Mouse (Mus musculus): Measurements from ENCODE around the gene Cadps2. TPM values are rescaled to one million over a fixed set of nuclear protein-coding genes. Genes with fewer than 3 reads are reported as not detected.

The Cadps2 gene
- total RNA-seq, 2 experiments from 2014 or later = 0.04 TPM; not detected in 1

DNA sequence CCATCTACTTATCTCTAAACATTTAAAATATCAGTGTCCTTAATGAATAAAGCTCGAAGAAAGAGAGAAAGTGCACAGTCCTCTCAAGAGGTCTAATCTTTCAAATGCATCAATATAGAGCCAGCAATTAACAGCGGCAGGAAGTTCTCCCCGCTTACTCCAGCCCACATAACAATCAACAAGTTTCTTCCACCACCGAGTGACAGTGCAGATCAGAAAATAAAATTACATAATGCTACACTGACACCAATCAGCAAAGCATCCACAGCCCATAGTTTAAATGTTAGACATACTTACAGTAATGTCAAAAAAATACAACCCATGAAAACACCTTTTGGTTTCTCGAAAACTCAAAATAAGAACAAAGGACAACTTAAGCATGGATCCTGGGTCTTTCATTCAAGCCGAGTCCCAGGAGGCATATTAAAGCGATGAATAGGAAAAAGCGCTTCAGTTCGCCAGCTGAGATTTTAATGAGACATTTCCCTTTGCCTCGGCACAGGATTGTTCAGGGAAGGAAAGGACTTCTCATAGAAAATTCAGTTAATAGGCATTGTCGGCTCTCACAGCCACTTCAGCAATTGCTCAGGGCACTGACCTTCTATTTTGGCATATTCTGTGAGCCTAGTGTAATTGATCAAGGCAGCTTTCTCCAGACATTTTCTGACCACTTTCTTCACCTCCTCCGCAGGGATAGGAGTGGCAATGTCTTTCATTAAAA lies 456.8 kb downstream of the Cadps2 start:
- no peak for ATAC-seq (ENCODE audit: poor library complexity, severe bottlenecking)

DNA sequence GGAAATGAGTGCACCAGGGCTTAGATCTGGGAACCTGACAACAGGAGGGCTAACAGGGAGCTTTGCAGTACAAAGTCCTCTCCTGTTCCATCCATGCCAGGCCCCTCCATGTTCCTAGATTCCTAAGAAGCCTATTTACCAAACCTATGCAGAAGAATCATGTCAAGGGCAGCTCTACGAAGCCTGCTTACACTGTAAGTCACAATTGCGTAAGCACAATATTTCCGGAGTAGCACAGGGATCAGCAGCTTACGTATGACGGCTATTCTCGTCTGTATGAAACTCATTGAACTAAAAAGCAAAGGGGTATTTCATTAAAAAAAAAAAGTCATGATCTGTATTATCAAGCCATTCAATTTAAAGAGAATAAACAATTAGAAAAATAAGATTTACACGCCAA lies 462.9 kb downstream of the Cadps2 start:
- ATAC-seq (ENCODE audit: poor library complexity, severe bottlenecking) = no peak

DNA sequence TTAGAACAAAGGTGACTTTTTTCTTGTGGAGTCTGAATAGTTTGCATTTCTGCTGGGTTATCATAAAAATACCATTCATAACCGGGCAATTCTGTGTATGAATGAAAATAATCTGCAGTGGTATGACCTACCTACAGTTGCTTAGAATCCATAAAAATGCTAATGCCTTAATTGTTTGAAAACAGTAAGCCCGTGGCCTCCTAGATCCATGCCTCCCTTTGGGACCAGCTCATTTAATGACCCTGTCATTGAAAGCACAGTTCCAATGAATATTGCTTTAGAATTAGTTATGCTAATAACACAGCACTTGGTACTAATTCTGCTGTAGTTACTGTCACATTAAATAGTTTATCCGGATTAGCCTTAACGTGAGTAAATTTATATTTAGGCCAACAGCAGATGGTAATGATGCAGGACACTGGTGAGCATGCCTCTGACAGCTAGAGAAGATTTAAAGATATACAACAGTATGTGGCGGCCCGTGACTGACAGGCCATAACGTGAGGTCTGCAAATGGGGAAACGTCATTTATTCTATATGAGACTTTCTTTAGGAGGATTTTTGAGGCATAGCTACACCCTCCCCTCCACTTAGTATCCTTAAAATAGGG lies 477.3 kb downstream of the Cadps2 start:
- no peak for ATAC-seq (ENCODE audit: poor library complexity, severe bottlenecking)

DNA sequence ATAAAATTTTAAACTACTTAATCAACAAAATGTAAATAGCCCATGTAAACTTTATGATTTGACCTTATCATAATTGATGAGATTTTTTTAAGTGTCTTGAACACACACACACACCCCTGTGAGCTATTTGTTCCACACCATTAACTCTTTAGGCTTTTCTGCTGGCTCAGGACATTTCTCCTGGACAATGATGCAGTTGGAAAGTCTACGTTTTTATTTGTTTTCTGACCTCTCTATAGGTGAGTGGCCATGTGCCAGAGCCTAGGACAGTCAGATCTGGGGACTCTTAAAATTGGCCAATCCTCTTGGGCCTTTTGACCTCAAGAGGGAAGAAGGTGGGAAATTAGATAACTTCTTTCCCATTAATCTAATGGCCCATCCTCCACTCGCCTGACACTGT lies 478.6 kb downstream of the Cadps2 start:
- no peak for ATAC-seq (ENCODE audit: poor library complexity, severe bottlenecking)

DNA sequence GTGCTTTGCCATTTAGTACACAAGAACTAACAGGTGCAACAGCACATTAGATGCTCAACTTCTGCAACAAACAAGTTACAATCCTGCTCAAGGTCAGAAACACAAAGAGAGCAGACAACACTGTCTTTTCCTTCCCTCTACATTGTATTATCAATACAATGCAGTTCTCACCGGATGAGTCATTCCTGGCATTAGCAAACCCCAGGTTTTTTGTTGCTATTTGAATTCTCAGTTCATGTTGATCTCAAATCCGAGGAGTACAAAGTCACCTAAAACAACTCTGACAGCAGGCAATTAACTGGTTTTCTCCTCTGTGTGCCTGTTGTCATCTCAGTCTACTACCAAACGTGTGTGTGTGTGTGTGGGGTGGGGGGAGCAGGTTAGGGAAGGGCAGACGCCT lies 483.1 kb downstream of the Cadps2 start:
- ATAC-seq (ENCODE audit: poor library complexity, severe bottlenecking) = no peak

DNA sequence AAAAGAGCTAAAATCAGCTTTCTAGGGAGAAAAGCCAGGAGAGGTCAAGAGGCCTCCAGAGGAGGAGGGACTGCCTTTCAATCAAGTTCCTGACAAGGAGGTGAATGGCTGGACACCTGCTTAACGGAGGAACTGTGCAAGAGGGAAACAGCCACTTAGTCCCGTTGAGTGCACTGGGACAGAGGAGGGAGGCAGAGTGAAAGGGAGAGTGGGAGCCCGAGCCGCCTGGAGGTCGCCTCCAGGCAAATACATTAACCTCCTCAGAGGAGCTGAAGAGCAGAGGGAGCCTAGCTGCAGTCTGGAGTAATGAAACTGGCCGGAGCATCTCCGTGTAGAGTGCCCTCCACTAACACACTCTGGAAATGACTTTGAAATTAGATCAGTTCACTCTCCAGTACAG lies 485.7 kb downstream of the Cadps2 start:
- no peak for ATAC-seq (ENCODE audit: poor library complexity, severe bottlenecking)

DNA sequence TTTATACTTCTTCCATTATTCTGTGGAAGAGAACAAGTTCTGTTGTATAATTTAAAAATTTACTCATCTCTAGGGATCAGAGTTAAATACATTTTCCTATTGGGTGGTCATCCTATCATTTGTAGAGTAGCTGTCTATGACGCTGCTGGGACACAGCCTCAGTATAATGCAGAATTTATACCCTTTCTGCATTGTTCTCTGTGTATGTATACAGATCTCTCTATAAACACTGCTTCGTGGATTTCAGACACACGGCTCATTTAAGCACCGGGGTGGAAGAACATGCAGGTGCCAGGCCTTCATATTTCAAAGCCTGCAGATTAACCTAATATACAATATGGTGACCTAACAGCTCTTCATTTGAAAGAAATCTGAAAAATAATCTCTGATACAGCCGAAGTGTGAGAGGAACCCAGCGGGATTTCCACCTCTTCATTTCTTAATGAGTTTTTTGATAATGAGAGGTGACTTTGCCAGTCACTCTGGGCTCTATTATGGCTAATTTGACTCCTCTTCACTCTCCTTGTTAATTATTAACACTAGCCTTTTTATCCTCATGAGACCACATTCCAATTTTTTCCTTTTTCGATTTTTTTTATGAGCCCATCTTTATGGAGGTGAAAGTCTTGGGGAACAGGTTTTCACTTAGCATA lies 501.7 kb downstream of the Cadps2 start:
- ATAC-seq (ENCODE audit: poor library complexity, severe bottlenecking) = no peak

DNA sequence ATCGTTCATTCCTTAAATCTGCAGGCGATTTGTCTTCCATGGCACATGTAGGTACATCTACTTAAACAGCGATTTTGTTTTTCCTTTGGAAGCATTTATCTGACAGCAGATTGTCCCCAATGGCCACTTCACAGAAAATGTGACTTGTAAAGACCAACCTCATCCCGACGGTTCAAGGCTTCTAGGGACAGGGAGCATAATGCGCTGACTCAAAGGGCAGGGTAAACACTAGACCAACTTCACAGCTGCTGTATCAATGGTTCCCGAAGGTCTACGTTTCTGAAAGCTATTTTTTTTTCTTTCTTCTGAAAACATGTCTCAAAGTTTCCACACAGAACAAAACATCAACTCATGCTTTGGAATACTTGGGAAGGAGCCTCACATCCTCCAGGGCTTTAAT lies 524.3 kb downstream of the Cadps2 start:
- ATAC-seq (ENCODE audit: poor library complexity, severe bottlenecking) = no peak

DNA sequence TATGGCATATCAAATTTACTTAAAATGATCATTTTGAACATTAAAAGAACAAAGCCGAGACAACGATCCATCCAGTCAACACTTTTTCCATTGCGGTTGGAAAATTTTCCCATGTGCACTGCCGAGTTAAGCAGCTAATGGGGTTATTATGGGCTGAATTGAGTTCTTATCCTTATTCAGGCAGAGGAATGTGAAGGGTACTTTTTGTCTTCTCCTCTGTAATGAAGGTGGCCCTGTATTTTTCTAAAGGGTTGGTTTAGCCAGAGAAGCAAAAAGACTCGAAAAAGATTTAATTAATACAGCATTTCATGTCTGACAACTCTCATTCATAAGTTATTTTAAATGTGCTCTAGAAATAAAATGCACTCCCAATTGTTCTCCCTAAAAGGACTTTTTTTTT lies 524.9 kb downstream of the Cadps2 start:
- no peak for ATAC-seq (ENCODE audit: poor library complexity, severe bottlenecking)

DNA sequence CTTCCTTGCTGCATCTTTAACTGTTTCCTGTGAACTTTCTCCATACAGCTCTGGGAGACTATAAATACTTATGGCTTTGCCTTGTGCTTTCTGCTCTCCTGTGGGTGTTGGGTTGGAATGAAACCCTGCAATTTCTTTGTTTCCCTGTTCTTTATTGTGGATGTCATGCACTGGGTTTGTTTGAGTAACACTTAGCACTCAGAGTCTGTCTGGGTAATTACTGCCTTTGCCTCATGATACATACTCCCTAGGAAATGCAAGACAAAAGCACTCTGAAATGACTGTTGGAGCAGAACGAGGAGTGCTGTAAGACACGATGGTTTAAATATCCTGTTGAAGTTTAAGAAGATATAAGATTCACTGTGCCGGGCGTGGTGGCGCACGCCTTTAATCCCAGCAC lies 533.2 kb downstream of the Cadps2 start:
- ATAC-seq (ENCODE audit: poor library complexity, severe bottlenecking) = no peak

DNA sequence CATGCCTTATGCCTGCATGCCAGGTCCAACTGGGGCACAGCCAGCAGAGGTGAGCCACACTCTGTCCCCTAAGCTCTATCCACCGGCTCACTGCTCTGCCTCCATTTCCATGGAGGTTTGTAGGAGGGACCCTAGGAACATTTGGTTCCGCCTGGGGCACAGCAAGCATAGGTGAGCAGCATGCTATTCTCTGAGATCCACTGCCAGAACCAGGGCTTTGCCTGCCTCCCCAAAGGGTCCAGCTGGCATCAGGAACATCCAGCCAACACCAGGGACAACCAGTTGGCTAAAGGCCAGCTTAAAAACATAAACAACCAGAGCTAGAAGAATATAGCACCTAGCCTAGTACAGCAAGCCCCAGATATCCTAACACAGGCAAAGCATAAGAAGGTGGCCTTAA lies 540.6 kb downstream of the Cadps2 start:
- ATAC-seq (ENCODE audit: poor library complexity, severe bottlenecking) = no peak

DNA sequence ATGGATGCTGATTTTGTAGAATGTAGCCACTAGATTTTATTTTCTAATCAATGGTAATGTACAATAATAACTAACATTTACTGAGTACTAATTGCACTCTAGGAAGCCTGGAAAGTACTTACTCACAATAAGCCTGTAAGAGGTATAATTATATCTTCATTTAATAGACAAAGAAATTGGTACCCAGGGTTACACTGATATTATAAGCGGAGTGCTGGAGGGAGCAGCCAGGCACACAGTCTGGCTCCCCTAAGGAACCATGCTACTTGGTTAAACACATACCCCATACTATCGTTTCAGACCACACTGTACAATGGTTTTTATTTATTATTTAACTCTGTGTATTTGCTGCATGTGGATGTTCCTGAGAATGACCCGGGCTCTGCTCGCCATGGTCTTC lies 544.5 kb downstream of the Cadps2 start:
- ATAC-seq (ENCODE audit: poor library complexity, severe bottlenecking) = no peak

DNA sequence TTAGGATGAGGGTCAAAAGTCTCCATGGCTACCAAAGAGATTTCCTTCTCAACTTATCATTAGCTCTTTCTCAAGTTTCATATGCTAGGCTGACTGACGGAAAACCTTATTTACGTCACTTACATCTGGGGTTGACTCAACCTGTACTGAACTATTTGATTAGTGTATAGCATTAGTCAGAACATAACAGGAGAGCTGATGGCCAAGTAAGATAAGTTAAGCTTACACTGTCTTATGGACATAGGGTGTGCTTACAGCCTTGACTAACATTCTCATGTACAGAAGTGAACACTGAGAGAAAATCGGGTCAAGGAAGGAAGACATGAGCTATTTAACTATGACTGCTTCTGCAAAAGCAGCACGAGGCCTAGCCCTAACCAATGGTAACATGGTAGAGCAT lies 550.5 kb downstream of the Cadps2 start:
- no peak for ATAC-seq (ENCODE audit: poor library complexity, severe bottlenecking)

DNA sequence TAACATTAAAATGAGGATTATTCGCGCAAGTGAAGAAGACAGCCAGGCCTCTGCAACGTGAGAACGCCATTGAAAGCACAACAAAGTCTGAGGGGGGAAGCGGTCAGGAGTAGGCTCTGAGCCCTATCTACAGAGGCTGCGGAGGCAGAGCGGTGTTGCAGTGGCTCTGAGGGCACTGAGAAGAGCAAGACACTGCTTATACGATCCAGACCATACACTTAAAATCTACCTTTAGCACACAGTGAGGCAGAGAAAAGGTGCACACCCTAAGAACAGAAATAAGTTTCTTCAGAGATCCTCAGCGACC lies 557.8 kb downstream of the Cadps2 start:
- no peak for ATAC-seq (ENCODE audit: poor library complexity, severe bottlenecking)

DNA sequence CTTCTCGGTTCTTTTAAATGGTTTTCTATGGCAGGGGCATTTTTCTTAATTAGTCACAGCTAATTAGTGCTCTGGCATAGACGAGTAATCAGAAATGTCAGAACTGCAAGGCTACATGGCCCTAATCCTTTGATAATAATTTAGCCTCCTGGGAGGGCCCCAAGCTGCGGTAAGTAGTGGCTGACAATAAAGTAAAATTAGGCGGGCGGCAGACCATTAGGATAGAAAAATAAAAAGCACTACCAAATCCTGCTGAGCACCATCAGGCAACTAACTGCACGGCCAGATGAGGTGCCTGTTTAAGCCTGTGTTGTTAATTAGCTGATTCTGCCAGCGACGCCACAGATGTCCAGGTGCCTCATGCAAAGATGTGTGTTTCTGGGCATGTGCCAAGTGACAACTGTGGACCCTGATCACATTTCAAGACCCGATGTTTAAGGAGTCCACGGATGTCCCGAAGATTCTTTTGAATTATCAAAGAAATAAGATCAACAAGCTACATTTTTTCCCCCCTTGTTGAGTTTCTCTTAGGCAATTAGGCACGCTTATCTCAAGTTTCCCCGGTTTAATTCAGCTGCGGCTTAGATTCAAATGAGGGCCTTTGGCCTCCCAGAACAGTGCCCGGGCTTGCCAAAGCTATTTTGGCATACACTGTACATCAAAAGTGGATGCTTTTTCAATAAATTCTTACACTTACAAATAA lies 558.3 kb downstream of the Cadps2 start:
- ATAC-seq (ENCODE audit: poor library complexity, severe bottlenecking) = no peak

DNA sequence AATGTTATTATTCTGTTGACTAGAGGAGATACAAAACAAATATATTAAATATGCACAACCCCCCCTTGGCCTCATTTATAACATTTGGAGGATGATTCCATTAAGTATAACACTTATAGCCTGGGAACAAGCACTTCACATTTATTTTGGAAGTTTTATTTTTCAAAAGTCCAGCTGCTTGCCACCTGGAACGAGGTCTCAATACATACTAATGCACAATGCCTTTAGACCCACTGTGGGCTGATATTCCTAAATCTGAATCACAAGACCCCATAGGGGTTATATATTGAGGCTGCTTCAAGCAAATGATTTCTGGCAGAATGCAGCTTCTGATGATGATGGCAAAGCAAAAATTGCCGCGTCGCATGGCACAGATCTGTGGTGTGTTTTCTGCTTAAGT lies 565.7 kb downstream of the Cadps2 start:
- no peak for ATAC-seq (ENCODE audit: poor library complexity, severe bottlenecking)

DNA sequence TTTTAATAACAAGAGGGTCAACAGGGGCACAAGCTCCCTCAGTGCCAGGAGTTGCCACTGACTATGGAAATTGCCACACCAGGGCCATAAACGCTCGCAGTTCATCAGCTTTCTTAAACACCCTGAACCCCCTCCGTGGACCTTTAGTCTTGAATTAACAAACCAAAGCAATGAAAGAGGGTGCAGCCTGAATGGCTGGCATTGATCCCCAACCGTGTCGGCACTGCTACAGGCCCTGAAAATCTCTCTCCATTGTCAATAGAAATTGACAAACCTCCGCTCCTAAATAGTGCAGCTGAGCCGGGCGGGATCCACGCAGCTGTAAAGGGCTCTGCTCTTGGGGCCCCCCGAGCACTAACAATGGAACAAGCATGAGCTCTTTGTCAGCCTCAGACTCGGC lies 566.2 kb downstream of the Cadps2 start:
- ATAC-seq (ENCODE audit: poor library complexity, severe bottlenecking) = no peak

DNA sequence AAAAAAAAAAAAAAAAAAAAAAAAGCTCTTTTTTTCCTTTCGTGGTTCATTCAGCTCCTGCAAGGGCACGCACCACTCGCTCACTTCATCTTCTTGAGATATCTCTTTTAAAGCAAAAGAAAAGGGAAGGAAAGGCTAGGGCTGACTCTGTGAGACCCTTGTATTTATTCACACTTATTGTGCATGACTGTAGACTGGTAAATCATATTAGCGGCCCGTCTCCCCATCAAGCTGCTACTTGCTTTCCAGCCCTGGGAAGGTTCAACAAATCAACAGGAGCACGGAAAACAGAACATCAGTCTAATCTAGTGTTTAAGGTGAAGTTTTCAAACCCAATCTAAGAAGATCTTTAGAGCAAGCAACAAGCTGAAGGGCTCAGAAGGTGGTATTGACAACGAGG lies 566.7 kb downstream of the Cadps2 start:
- no peak for ATAC-seq (ENCODE audit: poor library complexity, severe bottlenecking)

DNA sequence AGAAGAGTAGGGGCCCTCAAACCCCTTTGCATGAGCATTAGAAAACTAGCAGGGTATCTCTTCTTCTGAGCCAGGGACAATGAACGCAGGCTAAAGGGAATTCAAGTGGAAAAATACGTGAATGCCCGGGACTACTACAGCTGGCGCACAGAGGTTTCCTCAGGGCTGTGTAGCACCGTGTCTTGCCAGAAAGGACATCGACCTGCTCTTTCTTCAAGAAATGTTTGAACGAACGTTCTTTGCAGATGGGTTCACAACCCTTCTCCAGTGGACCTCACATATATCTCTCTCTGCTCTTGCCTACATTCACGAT lies 578.5 kb downstream of the Cadps2 start:
- ATAC-seq (ENCODE audit: poor library complexity, severe bottlenecking) = no peak

DNA sequence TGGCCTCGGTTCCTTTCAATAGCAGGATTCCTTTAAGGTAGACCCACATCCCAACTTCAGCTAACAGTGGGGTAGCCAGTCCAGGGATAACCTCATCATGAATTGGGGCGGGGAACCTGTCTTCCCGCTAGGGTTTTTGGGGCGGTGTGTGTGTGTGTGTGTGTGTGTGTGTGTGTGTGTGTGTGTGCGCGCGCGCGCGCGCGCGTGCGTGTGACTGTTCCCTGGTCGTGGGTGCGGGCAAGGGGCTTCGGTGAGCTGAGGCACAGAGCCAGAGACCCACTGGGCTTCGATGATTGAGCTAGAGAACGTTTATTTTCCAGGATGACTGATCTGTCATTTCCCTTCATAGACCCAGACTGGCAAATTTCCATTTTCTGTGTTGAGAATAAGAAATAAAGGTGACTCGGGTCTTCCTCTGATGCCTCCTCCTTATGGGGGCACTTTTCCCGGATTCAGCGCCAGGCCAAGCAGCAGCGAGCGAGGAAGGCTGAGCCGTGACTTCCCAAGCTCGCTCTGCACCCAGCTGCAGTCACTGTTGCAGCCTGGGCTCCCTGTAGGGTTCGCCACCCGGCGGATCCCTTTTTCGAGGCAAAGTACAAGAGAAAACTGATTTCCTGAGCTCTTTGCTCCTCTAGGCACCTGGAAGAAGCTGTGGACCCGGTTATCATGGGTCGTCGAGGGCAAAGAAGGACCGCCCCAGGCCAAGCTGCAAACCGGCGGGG lies 579.0 kb downstream of the Cadps2 start:
- no peak for ATAC-seq (ENCODE audit: poor library complexity, severe bottlenecking)

DNA sequence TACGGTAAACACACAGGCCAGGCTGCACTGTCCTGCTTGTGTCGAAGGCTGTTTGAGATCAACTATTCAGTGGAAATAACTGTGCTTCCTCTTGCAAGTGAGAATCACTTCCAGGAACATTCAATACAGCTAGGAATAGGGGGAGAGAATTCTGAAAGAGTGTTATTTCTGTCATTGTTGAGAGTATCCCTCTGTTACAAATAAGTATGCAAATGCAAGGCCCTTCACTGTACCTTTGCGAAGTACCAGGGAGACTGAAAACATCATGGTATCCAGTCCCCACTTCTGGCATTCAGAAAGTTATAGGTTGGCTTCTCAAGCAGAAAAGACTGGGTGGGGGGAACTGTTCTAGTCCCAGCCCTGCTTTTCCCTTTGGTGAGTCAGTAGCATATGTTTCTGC lies 581.2 kb downstream of the Cadps2 start:
- ATAC-seq (ENCODE audit: poor library complexity, severe bottlenecking) = no peak

DNA sequence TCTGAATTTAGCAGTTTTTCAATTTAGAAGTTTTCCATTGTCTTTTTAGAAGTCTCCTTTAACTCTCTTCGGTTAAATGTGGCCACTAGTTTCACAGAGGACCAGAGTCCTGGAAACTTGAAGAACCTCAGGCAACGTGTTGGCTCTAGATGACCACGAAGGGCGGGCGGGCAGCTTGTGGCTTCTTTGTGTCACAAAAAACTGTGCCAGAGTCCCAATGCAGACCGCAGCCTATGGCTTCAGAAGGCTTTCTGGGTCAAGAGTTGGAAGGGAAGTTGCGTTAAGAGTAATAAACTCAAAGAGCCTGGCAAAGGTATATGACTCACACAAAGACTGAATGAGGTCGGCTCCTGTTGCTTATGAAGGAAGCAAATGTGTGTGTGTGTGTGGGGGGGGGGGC lies 584.1 kb downstream of the Cadps2 start:
- no peak for ATAC-seq (ENCODE audit: poor library complexity, severe bottlenecking)

Data from megakaryocyte, adult 5-6 weeks (primary cell).